8 mouse cellular contexts compared by ENCODE assay signal in the genomic region with DNA sequence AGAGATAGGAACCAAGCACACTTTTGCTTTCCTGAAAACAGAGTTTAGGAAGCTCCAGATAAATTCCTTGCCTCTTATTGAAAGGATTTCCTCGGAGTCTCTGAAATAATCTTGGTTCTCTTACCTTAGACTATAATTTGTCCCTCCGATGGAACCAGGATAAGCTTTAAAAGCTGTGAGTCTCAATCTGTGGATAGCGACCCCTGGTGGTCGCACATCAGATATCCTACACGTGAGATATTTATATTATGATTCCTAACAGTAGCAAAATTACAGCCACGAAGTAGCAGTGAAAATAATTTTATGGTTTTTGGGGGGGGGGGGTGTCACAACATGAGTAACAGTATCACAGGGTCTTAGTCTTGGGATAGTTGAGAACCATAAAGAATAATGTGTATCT.
DNase-seq lines count a peak whose midpoint lies in the region; TF ChIP-seq lines count a peak whose summit lies in the region.

No protein-coding gene starts in this region.

- peak overlapping the region; percentile 83 for H3K27ac ChIP-seq in gastrocnemius, adult 2 months
- no peak overlapping the region for H3K27ac ChIP-seq in limb, embryonic 10.5 days

- no peak overlapping the region for H3K4me3 ChIP-seq in gastrocnemius, adult 2 months
- no peak overlapping the region for H3K4me3 ChIP-seq in lung, adult 2 months (replicated peaks; ENCODE audit: extremely low read depth, low read depth, low read length)
- H3K4me3 ChIP-seq in limb, embryonic 10.5 days = no peak overlapping the region

- DNase-seq in gastrocnemius, adult 2 months = peak; percentile 56
- DNase-seq in gastrocnemius, adult 18-20 months (ENCODE audit: low spot score) = no peak
- DNase-seq in lung, adult 2 months = no peak
- no peak for DNase-seq in lung, postnatal 25 days (ENCODE audit: low spot score)
- DNase-seq in adipocyte (ENCODE audit: low spot score) = peak; percentile 36
- DNase-seq in limb, embryonic 10.5 days (ENCODE audit: low spot score) = peak; percentile 53
- no peak for DNase-seq in ovary, postnatal 14 days (ENCODE audit: low spot score)
- no peak for DNase-seq in ovary, adult 18-20 months (ENCODE audit: low spot score)

- H3K9me3 ChIP-seq in limb, embryonic 10.5 days (replicated peaks) = no peaks in the 10 kb centered on the region

- 12% methylated on average over 6 of the region's 6 CpGs for WGBS in lung, adult 2 months
- 21% methylated on average over 6 of the region's 6 CpGs for WGBS in limb, embryonic 10.5 days

- intact Hi-C loops in gastrocnemius, adult 2 months (cut with DNase I) = loop anchor here (2.0 kb wide), 1 partner anchor 17 kb away; no protein-coding TSS in a partner anchor

- H3K36me3 ChIP-seq in limb, embryonic 10.5 days = peaks cover 7% of the 10 kb centered on the region

- H3K27me3 ChIP-seq in limb, embryonic 10.5 days (ENCODE audit: low read depth, poor library complexity, severe bottlenecking) = no peaks in the 10 kb centered on the region

- TF ChIP-seq CTCF in gastrocnemius, adult 2 months (IDR thresholded peaks at IDR 0.05) = peak; percentile 67
- TF ChIP-seq CTCF in lung, adult 2 months (IDR thresholded peaks at IDR 0.05; ENCODE audit: insufficient read depth, low read length) = 0 out of 2 replicates have a peak, but pooled peaks have one; percentile 20

- H3K4me1 ChIP-seq in lung, adult 2 months (ENCODE audit: control insufficient read depth, insufficient read depth, low read length) = peaks cover 6% of the 10 kb centered on the region; the same call in 1 of the 2 replicates
- no peaks in the 10 kb centered on the region for H3K4me1 ChIP-seq in limb, embryonic 10.5 days

- no peak for TF ChIP-seq POLR2A in lung, adult 2 months (IDR thresholded peaks at IDR 0.05; ENCODE audit: borderline replicate concordance, extremely low read depth, low read depth, low read length)

Comparison
In these comparisons a context has a peak if more than half of its experiments do, and no peak if none do; other contexts are left out.
1. DNase-seq: peak in gastrocnemius, adult 2 months (single experiment), adipocyte (single experiment) and limb, embryonic 10.5 days (single experiment); none in gastrocnemius, adult 18-20 months (single experiment), lung, adult 2 months (single experiment), lung, postnatal 25 days (single experiment), ovary, postnatal 14 days (single experiment) and ovary, adult 18-20 months (single experiment).